Mouse (Mus musculus) heart, postnatal 0 days (tissue): ENCODE data around the gene Samd13. TPM values are rescaled to one million over a fixed set of nuclear protein-coding genes. Genes with fewer than 3 reads are reported as not detected.
A peak's percentile ranks its signal among the peaks of the same experiment; 100 is the strongest.

ENCODE experiments used
- ATAC-seq: fragments of 200-750 bp; cut with Nextera tagmentation; 2 replicates; pipeline ENCODE4 v1.8.0; 2017; ENCODE audit warnings: low read depth, moderate number of reproducible peaks, moderate library complexity; ENCODE audit not compliant: insufficient read depth
- DNase-seq: peaks from one replicate; pipeline ENCODE4 v3.0.0-alpha.2; 2016; ENCODE audit warnings: low spot score
- H3K27ac ChIP-seq: fragments of 300-500 bp; sonication (generic); 2 replicates; pipeline ENCODE4 v1.5.1; 2014; ENCODE audit warnings: low read depth, mild to moderate bottlenecking
- H3K27me3 ChIP-seq: fragments of 300-500 bp; sonication (generic); 2 replicates; pipeline ENCODE4 v1.6.1; 2014; ENCODE audit warnings: low read length, mixed read lengths; ENCODE audit not compliant: control insufficient read depth, insufficient read depth
- H3K36me3 ChIP-seq: fragments of 300-500 bp; sonication (generic); replicated peaks from 2 replicates; pipeline ENCODE4 v1.6.1; 2014; ENCODE audit warnings: low read length, mixed read lengths; ENCODE audit not compliant: control insufficient read depth, insufficient read depth
- H3K4me1 ChIP-seq: fragments of 300-500 bp; sonication (generic); 2 replicates; pipeline ENCODE4 v1.6.1; 2014; ENCODE audit warnings: antibody characterized with exemption; ENCODE audit not compliant: control insufficient read depth, insufficient read depth
- H3K4me2 ChIP-seq: fragments of 300-500 bp; sonication (generic); 2 replicates; pipeline ENCODE4 v1.6.1; 2014; ENCODE audit warnings: low read depth, mild to moderate bottlenecking, low read length, moderate library complexity
- H3K4me3 ChIP-seq: fragments of 300-500 bp; sonication (generic); 2 replicates; pipeline ENCODE4 v1.5.1; 2014; ENCODE audit warnings: low read depth, low read length
- H3K9ac ChIP-seq: fragments of 300-500 bp; sonication (generic); replicated peaks from 2 replicates; pipeline ENCODE4 v1.6.1; 2014; ENCODE audit warnings: low read depth, low read length, mixed read lengths
- H3K9me3 ChIP-seq: fragments of 300-500 bp; sonication (generic); replicated peaks from 2 replicates; pipeline ENCODE4 v1.6.1; 2016; ENCODE audit warnings: low read length; ENCODE audit not compliant: control insufficient read depth
- CTCF ChIP-seq: IDR thresholded peaks from 2 replicates; pipeline ENCODE4 v1.5.1; 2016; ENCODE audit warnings: antibody characterized with exemption, control low read depth, low read depth
- EP300 ChIP-seq: IDR thresholded peaks from 2 replicates; pipeline ENCODE4 v1.6.1; 2016; ENCODE audit warnings: antibody characterized with exemption, low read depth
- WGBS: fragments of 180-500 bp; shearing (Covaris S2); extraction: QIAGEN DNeasy Blood & Tissue Kit; methylation state at CpG from one replicate; pipeline ENCODE4 v1.1.7; 2014; 5-methylcytosine and 5-hydroxymethylcytosine counted together
- polyA plus RNA-seq: library from polyadenylated mRNA; unstranded; fragments of >200 nt; fragmentation: Nextera tagmentation; extraction: Ambion mirVana; gene quantifications from 2 replicates; pipeline ENCODE4 v1.2.1, GENCODE M21; 2015
- total RNA-seq: library from RNA; depleted of rRNA; stranded (reverse); fragments of >200 nt; gene quantifications from 2 replicates; pipeline ENCODE4 v1.2.3, GENCODE M21; 2014; ENCODE audit warnings: low replicate concordance

Samd13 gene
- total and polyA plus RNA-seq, 2 experiments from 2014 or later = 0.42 to 1.8 TPM

DNA sequence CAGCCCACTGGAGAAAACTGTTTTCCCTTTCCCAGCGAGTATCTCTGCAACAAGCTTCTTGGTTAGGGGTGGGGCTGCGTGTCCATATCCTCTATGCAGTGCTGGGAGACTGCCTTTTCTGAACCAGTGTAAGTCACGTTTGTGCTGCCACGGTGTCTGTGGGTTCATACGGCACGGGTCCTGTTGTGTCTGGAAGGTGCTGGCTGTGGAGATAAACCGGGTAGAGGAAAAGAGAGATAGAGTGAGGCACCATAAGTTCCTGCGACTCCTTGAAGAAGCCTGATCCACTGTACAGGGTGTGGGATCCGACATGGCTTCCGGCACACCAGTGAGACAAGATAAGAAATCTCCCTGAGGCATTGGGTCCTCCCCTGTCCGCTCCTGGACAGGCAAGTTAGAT, 14.7 kb upstream of the Samd13 start:
- Histone ChIP-seq H3K27me3 (no peaks in the 10 kb centered on the region), H3K9me3 (no peaks in the 10 kb centered on the region), H3K4me2 (peak overlapping the region; percentile 40), H3K4me3 (no peak overlapping the region), H3K36me3 (no peaks in the 10 kb centered on the region), H3K4me1 (no peaks in the 10 kb centered on the region), H3K9ac (no peak overlapping the region; the same call in 1 of the 2 replicates), H3K27ac (no peak overlapping the region)
- no peak for TF ChIP-seq CTCF
- no peak for TF ChIP-seq EP300
- WGBS = 31% methylated on average over 11 of the region's 11 CpGs
- DNase-seq (no peak), ATAC-seq (no peak)

DNA sequence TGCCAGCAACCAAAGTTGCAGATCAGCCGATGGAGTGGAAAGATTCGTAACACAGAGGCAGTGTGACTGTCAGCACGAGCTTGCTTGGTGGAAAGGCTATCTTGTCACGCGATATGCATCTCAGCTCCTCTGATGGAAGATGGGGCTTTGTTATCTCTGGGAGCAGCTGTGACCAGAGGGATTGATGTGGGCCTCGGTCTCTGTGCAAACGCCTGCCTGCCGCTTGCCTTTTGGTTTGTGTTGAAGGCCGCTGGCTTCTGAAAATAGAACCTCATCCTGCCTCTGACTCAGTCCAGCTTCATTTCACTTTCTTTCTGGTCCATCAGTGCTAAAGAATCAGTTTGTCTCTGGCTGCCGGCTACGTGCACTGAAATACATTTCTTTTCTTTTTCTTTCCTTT, 13.6 kb upstream of the Samd13 start:
- H3K27ac ChIP-seq = no peak overlapping the region

DNA sequence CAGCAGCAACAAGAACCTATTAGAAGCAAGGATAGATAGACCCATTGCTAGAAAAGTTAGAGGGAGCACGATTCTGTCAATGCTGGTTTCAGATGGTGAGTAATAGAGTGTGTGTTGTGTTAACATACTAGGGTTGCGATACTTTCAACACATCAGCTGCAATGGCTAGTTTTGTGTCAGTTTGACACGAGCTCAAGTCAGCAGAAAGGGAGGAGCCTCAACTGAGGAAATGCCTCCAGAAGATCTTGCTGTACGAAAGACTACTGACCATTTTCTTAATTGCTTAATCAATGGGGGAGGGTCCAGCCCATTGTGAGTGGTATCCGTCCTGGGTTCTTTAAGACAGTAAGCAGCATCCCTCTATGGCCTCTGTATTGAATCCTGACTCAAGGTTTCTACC, 7.2 kb upstream of the Samd13 start:
- Histone ChIP-seq H3K27ac (no peak overlapping the region), H3K4me2 (no peak overlapping the region), H3K9ac (no peak overlapping the region), H3K36me3 (no peaks in the 10 kb centered on the region), H3K4me1 (0 out of 2 replicates have a peak, but pooled peaks cover 7% of the 10 kb centered on the region), H3K9me3 (no peaks in the 10 kb centered on the region), H3K4me3 (no peak overlapping the region), H3K27me3 (no peaks in the 10 kb centered on the region)
- no peak for DNase-seq
- no peak for ATAC-seq
- TF ChIP-seq CTCF (no peak), EP300 (no peak)
- 73% methylated on average over 5 of the region's 5 CpGs for WGBS

More for the DNA sequence above, 13.6 kb upstream of the Samd13 start:
- no peak overlapping the region for H3K4me2 ChIP-seq
- no peak overlapping the region for H3K9ac ChIP-seq
- no peaks in the 10 kb centered on the region for H3K9me3 ChIP-seq
- no peak for TF ChIP-seq CTCF
- no peak for TF ChIP-seq EP300
- H3K27me3 ChIP-seq = no peaks in the 10 kb centered on the region
- no peaks in the 10 kb centered on the region for H3K4me1 ChIP-seq
- DNase-seq (no peak), ATAC-seq (no peak)
- H3K36me3 ChIP-seq = no peaks in the 10 kb centered on the region
- H3K4me3 ChIP-seq = no peak overlapping the region
- WGBS = 27% methylated on average over 11 of the region's 11 CpGs

DNA sequence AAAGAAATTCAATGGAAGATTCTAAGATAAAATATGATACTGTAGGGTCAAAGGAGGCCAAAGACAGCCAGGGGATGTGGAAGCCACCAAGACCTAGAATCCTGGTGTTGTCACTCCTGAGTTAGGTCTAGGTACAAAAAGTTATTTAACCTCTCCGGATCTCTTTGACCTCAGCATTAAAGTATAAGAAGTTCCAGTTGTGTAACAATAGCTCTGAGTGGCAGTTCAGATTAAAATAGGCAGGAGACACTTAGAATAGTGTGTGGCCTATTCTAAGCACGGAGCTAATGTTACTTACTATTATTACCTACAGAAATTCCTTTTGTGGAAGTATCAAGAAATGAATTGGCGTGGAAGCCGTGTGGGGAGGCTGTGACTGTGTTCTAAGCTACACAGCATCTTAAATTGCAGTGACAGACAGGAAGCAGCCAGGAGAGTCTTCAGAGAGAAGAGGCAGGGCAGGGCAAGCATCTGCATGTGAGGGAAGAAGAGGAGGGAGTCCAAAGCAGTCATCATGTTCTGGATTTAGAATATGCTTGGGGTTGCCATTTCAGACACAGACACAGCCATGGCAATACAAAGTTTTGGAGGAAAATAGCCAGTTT, 1.8 kb upstream of the Samd13 start:
- H3K36me3 ChIP-seq = no peaks in the 10 kb centered on the region
- no peak for DNase-seq
- 29% methylated on average over 4 of the region's 4 CpGs for WGBS
- H3K27me3 ChIP-seq = no peaks in the 10 kb centered on the region
- H3K4me2 ChIP-seq = peak overlapping the region; percentile 20
- H3K27ac ChIP-seq = peak overlapping the region; percentile 66
- TF ChIP-seq CTCF = no peak
- TF ChIP-seq EP300 = no peak
- no peaks in the 10 kb centered on the region for H3K9me3 ChIP-seq
- no peak overlapping the region for H3K9ac ChIP-seq
- H3K4me1 ChIP-seq = peaks cover 24% of the 10 kb centered on the region; the same call in 1 of the 2 replicates
- no peak for ATAC-seq
- H3K4me3 ChIP-seq = no peak overlapping the region

DNA sequence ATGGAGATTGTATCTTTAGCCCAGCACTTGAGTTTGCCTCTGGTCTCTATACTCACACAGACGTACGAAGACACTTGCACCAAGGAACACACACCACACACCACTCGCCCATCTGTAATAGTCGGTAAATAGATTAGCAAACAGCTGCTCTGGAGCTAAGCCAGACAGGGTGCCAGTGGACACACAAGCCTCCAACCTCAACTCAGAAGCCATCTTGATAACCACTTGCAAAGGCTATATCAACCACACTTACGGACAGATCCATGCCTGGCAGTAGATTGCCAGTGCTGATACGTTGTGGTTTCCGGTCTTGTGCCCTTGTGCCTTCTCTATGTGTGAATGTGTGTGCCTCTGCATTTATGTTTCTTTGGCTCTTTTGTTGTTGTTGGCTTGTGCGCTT, 1.0 kb upstream of the Samd13 start:
- H3K36me3 ChIP-seq = no peaks in the 10 kb centered on the region
- peaks cover 24% of the 10 kb centered on the region for H3K4me1 ChIP-seq
- no peak overlapping the region for H3K9ac ChIP-seq
- no peaks in the 10 kb centered on the region for H3K9me3 ChIP-seq
- WGBS = 75% methylated on average over 8 of the region's 8 CpGs
- DNase-seq (no peak), ATAC-seq (no peak)
- no peak overlapping the region for H3K4me3 ChIP-seq
- TF ChIP-seq CTCF (no peak), EP300 (no peak)
- no peaks in the 10 kb centered on the region for H3K27me3 ChIP-seq
- no peak overlapping the region for H3K27ac ChIP-seq
- no peak overlapping the region for H3K4me2 ChIP-seq

DNA sequence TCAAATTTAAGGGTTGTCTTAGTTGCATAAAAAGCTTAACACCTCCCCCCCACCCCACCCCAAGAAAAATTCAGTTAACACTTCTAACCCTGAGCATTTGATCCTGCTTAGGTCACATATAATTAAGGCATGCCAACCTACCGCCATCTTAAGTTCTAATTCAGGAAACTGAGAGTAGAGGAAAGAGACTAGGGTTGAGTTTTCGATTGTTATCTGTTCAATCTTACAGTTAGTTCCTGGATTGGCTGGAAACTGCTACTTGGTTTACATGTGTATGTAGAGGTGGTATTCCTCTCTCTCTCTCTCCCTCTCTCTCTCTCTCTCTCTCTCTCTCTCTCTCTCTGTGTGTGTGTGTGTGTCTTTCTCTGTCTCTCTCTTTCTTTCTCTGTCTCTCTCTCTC, 2.3 kb downstream of the Samd13 start:
- H3K9ac ChIP-seq = no peak overlapping the region

More for the DNA sequence above, 2.3 kb downstream of the Samd13 start:
- no peak for TF ChIP-seq CTCF
- TF ChIP-seq EP300 = no peak
- Histone ChIP-seq H3K27ac (peak overlapping the region; percentile 73; the same call in 1 of the 2 replicates), H3K36me3 (no peaks in the 10 kb centered on the region), H3K4me3 (no peak overlapping the region), H3K4me1 (peaks cover 22% of the 10 kb centered on the region), H3K9me3 (no peaks in the 10 kb centered on the region), H3K27me3 (no peaks in the 10 kb centered on the region), H3K4me2 (peak overlapping the region; percentile 57)
- ATAC-seq = no peak
- DNase-seq = no peak
- WGBS = 59% methylated on average over 2 of the region's 2 CpGs
